Mouse (Mus musculus) heart, postnatal 36 days (tissue): ENCODE results near the gene Spsb4. TPM values are rescaled to one million over a fixed set of nuclear protein-coding genes. Genes with fewer than 3 reads are reported as not detected.

Experiments used
- DNase-seq, 2 experiments: peaks; one replicate each; pipeline ENCODE4 v3.0.0; 2021 to 2022
- intact Hi-C: fragments of 180-260 bp; cut with DNase I; formaldehyde crosslinking; loops from one replicate; pipeline ENCODE4 v1.15.1; 2025
- total RNA-seq, 2 experiments: library from RNA; stranded (reverse); gene quantifications; 2 replicates each; pipeline ENCODE4 v1.2.3; 2021

Gene Spsb4
- total RNA-seq, 2 experiments from 2014 or later = 5.1 to 6.1 TPM

DNA sequence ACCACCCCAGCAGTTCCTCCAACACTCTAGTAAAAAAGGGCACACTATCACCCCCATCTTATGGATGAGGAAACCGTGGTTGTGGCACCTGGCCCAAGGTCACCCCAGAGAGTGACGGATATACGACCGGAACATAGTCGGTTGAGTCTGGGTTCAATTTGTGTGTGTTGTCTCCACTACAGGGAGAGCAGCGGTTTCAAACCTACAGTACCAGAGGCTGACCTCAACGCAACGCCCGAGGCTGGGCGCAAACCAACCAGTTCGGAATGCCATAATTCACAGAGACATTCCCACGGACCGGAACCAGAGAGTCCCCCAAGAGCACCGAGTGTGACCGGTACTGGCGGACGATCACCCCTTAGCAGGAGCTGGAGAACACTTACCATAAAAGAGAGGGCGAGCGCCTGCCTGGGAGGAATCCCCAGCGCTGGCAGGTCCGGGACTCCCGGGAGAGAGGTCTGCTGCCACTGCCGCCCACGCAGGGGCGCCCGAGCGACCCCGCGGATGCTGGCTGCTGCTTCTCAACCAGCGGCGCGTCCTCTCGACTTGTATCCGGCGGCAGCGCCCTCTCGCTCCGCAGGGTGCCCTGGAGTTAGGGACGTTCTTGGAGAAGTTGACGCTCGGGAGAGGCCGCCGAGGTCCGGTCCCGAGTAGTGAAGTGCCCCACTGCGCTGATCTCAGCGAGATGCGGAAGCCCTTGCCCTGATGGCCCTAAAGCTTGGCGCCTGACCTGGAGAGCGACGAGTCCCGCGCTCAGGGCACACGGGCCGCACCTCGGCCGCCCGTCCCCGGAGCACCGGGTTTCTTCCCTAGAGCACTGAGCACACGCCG lies 617 bp downstream of the Spsb4 start:
- intact Hi-C loops = loop anchor here (1.0 to 5.0 kb wide), 3 partner anchors 41 to 101 kb away; no protein-coding TSS in a partner anchor
- peak; percentile 55 to 67 for DNase-seq

DNA sequence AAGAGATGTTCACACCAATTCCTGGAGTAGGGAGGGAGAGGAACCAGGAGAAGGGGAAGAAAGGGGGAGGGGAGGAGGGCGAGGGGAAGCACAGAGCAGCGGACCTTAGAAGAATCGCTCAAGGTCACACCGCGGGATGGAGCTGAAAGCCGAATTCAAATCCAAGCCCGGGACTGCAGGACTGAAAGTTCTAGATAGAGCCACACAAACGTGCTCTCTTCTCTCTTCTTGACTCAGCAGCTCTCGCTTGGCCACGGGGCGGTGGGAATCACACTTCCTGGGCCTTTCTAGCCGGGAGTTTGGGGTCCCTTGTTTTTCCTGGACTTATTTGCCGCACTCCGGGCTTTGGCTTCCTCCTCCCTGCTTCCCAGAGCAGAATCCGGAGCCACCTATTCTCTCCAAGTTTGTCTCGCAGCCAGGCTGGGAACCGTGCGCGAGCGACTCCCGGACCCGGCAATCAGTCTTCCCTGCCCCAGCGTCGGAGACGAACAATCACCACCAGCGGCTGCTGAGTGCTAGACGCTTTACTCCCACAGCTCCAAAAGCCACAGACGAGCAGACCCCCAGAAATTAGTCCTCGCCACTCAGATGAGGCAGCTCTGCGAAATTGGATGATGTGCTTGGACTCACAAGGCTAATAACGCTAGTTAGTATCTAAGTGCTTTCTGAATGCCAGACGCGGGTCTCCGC lies 1.4 kb downstream of the Spsb4 start:
- intact Hi-C loops = loop anchor here (5.0 kb wide), 1 partner anchor 40 kb away; no protein-coding TSS in a partner anchor
- peak; percentile 18 to 28 for DNase-seq

DNA sequence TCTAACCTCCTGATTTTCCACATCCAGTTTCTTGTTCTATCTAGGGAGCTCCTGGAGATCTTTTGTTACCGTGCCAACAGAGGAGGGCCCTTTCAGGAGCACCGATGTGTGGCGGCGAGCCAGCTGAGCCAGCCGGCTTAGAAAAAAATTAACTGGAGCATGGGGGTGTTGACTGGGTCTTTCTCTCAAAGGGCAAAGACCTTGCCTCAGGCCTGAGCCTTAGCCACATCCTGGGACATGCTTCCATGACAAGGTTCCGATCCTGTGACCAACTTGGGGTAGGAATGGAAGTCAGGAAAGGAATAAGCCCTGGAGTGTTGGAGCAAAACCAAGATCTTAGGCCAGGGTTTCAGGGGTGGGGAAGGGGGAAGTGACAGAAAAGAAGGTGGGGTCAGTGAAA lies 2.9 kb downstream of the Spsb4 start:
- DNase-seq = no peak
- intact Hi-C loops = loop anchor here (5.0 kb wide), 1 partner anchor 38 kb away; no protein-coding TSS in a partner anchor

DNA sequence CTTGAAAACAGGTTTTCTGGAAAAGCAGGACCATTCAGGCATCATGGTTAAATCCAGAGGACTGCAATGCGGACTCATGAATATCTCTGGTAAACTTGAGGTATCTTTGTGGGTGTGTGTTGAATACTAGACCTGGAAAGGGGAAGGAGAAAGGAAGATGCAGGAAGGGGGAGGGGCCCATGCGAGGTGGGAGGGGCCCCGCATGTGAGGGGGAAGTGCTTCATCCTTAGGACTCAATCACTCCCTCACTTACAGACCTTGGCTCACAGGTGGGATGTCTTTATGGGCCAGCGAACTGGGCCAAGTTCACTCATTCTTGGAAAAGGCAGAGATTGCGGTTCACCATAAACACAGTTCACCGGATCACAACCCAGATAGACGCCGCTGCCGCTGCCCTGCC lies 4.9 kb downstream of the Spsb4 start:
- intact Hi-C loops = no loop called here
- no peak for DNase-seq

DNA sequence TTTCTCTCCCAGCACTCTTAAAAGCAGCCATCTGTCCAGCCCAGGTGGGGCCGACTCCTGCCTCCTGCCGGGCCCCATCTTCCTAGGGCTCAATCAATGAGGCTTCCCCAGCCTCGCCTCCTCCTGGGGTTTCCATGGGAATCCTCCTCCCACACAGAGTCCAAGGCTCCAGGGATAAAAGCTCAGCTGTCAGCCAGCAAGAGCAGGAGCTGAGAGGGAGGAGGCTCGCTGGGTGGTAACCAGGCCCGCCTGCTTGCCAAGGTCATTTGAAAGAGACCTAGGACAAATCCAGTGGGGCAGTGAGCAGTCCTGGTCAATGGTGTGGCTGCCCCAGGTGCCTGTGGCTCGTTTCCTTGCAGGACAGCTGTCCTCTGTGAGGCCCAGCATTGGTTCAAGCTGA lies 5.5 kb downstream of the Spsb4 start:
- intact Hi-C loops = no loop called here

DNA sequence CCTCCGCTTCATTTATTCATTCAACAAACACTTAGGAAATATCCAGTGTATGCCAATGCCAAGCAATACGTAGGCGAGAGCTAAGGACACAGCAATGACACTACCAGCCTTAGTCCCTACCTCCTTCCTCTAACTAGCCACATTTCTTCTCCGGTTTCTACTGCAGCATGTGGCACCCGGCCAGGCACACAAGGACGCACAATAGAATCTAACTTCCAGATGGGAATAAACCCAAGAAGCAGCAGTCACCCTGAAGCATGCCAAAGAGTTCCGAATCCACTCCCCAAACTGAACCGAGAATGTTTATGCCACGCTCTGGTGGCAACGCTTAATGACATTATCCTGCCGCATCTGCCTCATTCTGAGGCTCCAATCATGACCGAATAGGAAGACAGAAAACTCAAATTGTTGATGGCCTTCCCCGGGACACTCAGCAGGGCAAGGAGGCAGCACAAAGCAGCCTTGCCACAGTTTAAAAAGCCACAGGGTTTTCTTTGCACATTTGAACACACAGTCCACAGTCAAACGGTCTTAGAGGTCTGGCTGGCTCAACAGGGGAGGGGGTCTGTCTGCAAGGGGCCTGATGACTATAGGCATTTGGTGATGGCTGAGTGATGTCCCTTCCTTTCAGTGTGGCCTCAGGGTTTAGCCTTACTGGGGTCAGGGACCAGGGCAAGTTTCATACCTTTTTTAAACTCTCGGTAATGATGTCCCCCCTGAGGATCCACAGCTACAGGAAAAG lies 7.0 kb downstream of the Spsb4 start:
- no peak for DNase-seq
- intact Hi-C loops = no loop called here

More for the DNA sequence above, 5.5 kb downstream of the Spsb4 start:
- no peak for DNase-seq

DNA sequence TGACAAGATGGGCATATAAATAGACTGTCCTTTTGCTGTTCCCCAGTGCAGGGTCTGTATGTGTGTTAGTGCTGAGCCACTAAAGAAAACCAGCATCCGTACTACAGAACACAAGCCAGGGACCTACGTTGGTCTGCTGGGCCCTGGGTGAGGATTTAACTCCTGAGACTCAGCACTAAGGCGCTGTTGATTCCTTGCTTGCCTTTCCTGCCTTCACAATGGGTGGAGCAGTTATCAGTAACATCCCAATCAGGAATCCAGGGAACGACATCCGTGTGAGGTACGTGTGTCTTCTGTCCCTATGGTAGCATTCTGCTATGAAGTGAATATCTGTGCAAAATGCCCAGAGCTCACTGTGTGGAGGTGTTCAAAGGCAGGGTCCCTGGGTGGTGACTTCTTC lies 8.2 kb downstream of the Spsb4 start:
- DNase-seq = no peak
- intact Hi-C loops = no loop called here

DNA sequence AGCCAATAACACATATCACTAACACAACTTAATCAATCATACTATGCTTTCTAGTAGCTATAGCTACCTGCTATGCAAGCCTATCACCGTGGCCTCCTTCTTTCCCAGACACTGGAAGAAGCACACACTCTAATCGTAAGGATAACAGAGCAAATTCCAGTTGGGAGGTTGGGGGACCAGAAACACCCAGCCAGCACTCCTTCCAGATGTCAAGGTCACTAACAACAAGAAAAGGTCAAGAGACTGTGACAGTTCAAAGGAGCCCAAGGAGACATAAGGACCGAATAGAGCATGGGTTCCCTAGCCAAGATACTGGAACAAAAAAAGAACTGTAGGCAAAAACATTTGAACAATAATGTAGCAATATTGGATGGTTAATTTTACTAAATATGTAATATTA lies 13.9 kb downstream of the Spsb4 start:
- intact Hi-C loops = loop anchor here (1.0 kb wide), 1 partner anchor 27 kb away; no protein-coding TSS in a partner anchor
- no peak for DNase-seq

DNA sequence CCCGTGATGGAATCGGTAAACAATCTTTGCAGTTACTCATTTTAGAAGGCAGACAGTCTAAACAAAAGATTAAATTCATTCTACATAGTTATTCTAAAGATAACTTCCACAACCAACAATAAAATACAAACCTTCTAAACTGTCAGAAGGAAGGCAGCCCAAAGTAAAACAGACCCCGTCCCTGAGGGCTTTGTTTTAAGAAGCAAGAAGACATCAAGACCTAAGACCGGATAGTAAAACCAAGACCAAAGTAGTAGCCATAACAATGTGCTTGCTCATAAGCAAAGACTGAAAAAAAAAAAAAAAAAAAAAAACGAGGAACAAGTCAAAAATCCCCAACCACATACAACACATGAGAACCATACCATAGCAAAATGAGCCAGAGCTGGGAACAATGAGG lies 15.5 kb downstream of the Spsb4 start:
- DNase-seq = no peak
- intact Hi-C loops = no loop called here

DNA sequence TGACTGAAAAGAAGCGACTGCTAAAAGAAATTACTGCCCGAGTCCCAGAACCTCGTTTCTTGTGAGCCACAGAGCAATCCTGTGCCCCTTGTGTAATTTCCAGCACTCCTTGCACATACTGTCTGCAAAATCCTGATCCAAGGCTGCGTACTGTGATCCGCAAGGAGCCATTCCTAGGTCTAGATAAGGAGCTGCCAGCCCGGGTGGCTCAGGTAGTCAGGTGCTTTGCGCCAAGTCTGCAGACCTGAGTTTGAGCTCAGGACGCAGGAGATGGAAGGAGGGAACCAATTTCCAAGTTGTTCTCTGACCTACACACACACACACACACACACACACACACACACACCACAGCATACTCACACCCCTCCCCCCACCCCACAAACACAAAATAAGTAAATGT lies 16.0 kb downstream of the Spsb4 start:
- intact Hi-C loops = no loop called here
- no peak for DNase-seq

DNA sequence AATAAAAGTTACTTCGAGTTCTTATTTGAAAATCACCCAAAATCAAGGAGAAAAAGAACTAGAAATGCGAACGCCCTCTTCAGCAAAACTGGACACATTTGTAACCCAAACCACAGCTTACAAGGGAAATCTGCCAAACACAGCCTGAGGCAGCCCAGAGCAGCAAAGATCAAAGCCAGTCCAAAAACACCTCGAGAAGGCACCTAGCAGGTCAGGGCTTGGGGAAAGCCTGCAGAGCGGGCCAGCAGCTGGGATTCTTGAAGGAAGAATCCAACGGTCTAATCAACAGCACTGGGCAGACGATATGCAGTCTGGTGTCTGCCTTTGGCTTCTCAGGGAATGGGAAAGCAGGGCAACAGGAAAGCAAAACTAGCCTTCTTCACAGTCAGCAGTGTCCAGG lies 16.6 kb downstream of the Spsb4 start:
- intact Hi-C loops = no loop called here
- DNase-seq = no peak

DNA sequence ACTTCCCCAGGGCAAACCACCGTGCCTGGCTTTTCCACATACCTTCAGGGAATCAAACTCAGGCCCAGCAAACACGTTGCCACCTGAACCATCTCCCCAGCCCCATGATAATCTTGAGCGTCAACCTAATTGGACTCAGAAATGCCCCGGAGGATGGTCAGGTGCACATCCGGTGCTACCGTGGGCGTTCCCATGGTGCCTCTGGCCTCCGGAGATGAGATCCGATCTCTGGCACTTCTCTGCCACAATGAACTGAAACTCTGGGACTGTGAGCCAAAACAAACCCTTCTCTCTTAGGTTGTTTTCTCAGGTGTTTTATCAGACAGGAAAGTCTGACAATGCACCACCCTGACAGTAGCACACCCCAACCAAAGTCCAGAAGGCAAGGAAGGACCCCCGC lies 17.2 kb downstream of the Spsb4 start:
- intact Hi-C loops = no loop called here

DNA sequence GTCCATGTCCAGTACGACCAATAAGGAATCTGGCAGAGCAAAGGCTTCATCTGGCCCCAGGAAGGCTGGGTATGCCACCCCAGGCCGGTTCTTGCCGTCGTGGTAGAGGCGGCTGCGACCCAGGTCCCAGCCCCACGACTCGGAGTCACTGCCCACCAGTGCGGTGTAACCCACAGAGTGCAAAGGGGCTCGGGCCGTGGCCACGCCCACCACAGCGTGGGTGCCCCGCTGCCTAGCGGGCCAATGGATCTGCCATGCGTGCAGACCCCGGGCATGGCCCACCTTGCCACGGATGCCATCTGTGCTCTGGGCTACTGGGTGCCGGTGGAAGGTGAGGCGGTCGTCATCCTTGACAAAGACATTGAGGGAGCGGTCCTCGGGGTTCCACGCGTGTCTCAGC lies 22.9 kb downstream of the Spsb4 start:
- intact Hi-C loops = no loop called here
- no peak for DNase-seq

More for the DNA sequence above, 17.2 kb downstream of the Spsb4 start:
- DNase-seq = no peak

DNA sequence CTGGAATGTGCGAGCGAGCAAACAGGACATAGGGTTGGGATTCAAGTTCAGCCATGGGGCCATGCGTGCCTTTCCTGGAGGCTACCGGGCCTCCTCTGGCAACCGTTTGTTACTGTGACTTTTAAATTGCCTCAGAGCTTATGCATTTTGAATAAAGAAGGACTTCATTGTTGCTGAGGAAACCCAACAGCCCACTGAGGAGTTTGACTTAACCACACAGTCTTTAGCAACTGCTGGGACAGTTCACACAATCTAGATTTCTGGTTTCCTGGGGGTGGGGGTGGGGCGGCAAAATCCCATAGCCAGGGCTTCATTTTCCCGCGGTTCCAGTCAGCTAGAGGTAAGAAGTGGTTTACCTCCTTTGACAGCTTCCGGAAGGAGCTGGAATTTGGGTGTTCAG lies 23.9 kb downstream of the Spsb4 start:
- intact Hi-C loops = no loop called here
- no peak for DNase-seq

DNA sequence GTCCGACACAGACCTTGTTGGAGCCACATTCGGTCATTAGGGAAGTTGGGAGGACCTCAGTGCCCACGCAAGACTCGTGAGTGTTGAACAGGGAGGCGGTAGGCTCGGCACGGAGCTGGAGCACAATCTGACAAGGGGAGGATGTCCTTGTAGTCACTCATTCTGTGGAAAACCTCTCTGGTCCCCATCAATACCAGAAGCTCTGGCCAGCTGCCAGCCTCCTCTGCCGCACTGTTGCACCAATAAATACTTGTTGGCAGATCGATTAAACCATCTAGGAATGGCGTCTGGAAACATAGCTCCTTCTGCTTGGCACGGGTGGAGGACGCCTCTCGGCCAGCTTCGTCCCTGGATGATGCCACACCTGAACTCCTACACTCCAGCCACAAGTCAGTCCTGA lies 27.5 kb downstream of the Spsb4 start:
- intact Hi-C loops = no loop called here
- DNase-seq = no peak

DNA sequence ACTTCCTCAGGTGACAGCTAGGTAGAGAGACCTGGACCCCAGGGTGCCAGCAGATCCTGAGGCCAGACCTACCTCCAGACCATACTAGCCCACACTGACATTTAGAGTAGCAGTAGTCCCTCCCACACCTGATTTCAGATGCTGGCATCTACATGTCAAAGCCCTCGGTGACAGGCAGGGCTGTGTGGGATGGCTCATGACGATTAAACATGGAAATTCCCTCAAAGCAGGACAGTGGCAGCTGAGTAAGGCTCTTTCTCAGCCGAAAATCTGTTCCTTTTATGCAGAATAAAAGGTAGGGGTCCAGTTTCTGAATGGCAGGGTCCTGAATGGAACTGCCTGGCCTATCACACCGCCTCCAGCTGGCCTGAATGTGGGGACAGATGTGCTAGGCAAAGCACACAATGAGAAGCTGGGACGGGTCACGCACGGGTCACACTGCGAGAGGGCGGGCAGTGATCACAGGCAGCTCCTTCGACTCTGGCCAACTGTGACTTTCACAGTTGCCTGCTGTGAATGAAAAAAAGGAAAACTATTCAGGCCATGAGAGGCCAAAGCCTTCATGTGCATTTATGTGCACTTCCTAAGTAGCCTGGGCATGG lies 29.2 kb downstream of the Spsb4 start:
- intact Hi-C loops = no loop called here
- peak in 1 of 2 experiments; percentile 18 for DNase-seq

DNA sequence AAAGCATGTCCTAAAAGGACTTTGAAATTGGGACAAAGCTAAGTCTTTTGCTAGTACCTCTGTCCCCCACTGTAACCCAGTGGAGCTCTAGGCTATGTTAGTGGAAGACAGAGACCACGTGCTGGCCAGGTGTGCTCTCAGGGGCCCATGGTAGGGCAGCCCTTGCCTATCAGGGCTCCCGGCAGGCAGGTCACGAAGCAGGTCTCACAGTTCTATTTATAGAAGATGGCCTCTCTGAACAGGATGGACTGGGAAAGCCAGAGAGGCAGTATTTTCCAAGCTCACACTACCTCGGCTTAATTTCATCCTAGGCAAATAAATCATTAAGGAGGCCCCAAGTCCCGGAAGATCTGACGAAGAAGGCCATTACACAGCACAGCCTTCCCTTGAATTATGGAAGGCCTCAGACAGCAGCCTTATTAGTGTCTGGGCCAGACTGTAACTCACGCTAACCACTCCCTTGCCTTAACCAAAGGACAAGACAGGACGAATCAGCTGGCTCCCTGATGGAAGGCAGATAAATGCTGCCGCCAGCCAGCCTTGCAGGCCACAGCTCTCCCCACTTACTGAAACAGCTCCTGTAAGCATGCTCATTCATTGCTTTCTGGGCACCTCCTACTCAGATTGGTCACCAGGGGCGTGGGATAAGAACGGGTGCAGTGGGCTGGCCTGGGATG lies 31.7 kb downstream of the Spsb4 start:
- intact Hi-C loops = no loop called here
- DNase-seq = no peak

DNA sequence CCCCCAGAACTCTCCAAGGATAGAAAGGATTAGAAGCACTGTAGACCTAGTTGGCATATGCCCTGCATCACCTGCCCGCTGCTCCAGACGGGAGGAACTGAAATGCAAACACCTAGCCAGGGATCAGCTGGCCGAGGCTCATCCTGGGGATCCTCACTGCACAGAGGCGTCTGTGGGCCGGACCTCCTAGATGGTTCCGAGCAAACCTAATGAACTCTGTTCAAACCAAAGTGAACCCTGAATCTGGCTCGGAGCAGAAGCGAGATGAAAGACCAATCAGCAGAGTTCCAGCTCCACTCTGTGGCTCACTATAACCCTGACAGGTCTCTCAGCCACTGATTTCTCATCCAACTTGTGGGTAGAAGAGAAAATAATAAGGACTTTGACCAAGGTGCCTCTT lies 34.6 kb downstream of the Spsb4 start:
- DNase-seq = no peak
- intact Hi-C loops = no loop called here

DNA sequence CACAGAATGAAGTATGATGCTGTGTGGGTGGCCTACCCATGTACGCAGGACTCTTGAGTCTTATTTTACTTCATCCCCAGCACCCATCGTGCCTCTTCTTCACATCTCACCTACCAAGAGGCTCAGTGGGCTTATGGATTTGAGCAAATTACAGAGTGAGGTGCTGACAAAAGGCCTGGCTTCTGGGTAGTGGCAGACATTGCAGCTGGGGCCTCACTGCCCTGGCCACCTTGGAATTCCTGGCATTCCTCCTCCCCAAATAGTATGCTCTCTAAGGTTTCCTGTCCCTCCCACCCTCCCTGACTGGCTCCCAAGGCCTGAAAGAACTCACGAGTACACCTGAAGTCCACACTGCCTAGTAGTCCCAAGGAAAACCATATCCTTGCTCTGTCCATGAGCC lies 35.7 kb downstream of the Spsb4 start:
- intact Hi-C loops = no loop called here
- no peak for DNase-seq

DNA sequence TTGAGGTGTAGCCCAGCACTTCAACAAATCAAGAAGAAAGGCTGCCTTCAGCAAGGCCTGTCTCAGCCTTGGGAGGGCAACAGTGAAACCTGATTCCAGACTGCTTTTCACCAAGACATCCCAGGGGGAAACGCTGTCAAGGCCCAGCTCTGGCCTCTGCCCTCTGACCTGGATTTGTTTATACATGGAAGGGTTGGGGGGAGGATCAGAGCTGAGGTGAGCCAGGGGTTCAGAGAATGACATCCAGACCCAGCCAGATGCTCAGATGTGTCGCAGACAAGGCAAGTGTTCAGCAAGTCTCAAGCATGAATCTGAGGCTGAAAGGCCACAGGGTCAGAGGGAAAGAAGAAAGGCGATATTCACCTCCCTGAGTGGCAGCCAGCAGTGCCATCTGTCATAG lies 36.3 kb downstream of the Spsb4 start:
- intact Hi-C loops = no loop called here
- no peak for DNase-seq
